Mouse (Mus musculus) embryonic facial prominence, embryonic 13.5 days (tissue): ENCODE data around the gene Wdr20rt. TPM values are rescaled to one million over a fixed set of nuclear protein-coding genes. Genes with fewer than 3 reads are reported as not detected.

ENCODE experiments used
- ATAC-seq: fragments of 200-750 bp; cut with Nextera tagmentation; 2 replicates; pipeline ENCODE4 v1.8.0; 2017; ENCODE audit warnings: low read depth; ENCODE audit not compliant: insufficient number of reproducible peaks, insufficient read depth, low FRiP score, low TSS enrichment
- H3K27ac ChIP-seq: fragments of 300-500 bp; sonication (generic); 2 replicates; pipeline ENCODE4 v1.5.1; 2015; ENCODE audit warnings: moderate library complexity, mild to moderate bottlenecking, inconsistent platforms
- H3K27me3 ChIP-seq: fragments of 300-500 bp; sonication (generic); 2 replicates; pipeline ENCODE4 v1.6.1; 2015; ENCODE audit warnings: mild to moderate bottlenecking, inconsistent platforms
- H3K36me3 ChIP-seq: fragments of 300-500 bp; sonication (generic); 2 replicates; pipeline ENCODE4 v1.6.1; 2015; ENCODE audit warnings: mild to moderate bottlenecking, inconsistent platforms
- H3K4me1 ChIP-seq: fragments of 300-500 bp; sonication (generic); 2 replicates; pipeline ENCODE4 v1.6.1; 2015; ENCODE audit warnings: inconsistent platforms
- H3K4me2 ChIP-seq: fragments of 300-500 bp; sonication (generic); 2 replicates; pipeline ENCODE4 v1.6.1; 2015; ENCODE audit warnings: moderate library complexity, mild to moderate bottlenecking, inconsistent platforms
- H3K4me3 ChIP-seq: fragments of 300-500 bp; sonication (generic); 2 replicates; pipeline ENCODE4 v1.5.1; 2015; ENCODE audit warnings: mild to moderate bottlenecking, inconsistent platforms
- H3K9ac ChIP-seq: fragments of 300-500 bp; sonication (generic); 2 replicates; pipeline ENCODE4 v1.6.1; 2015; ENCODE audit warnings: mild to moderate bottlenecking, inconsistent platforms
- H3K9me3 ChIP-seq: fragments of 300-500 bp; sonication (generic); 2 replicates; pipeline ENCODE4 v1.6.1; 2016; ENCODE audit warnings: inconsistent platforms
- WGBS: fragments of 180-500 bp; shearing (Covaris S2); methylation state at CpG from one replicate; pipeline ENCODE4 v1.1.7; 2015; ENCODE audit warnings: mixed read lengths; 5-methylcytosine and 5-hydroxymethylcytosine counted together
- polyA plus RNA-seq: library from polyadenylated mRNA; unstranded; fragments of >200 nt; fragmentation: Nextera tagmentation; extraction: Ambion mirVana; gene quantifications from 2 replicates; pipeline ENCODE4 v1.2.1, GENCODE M21; 2015

The Wdr20rt gene
- polyA plus RNA-seq, 1 experiment from 2014 or later = not detected

DNA sequence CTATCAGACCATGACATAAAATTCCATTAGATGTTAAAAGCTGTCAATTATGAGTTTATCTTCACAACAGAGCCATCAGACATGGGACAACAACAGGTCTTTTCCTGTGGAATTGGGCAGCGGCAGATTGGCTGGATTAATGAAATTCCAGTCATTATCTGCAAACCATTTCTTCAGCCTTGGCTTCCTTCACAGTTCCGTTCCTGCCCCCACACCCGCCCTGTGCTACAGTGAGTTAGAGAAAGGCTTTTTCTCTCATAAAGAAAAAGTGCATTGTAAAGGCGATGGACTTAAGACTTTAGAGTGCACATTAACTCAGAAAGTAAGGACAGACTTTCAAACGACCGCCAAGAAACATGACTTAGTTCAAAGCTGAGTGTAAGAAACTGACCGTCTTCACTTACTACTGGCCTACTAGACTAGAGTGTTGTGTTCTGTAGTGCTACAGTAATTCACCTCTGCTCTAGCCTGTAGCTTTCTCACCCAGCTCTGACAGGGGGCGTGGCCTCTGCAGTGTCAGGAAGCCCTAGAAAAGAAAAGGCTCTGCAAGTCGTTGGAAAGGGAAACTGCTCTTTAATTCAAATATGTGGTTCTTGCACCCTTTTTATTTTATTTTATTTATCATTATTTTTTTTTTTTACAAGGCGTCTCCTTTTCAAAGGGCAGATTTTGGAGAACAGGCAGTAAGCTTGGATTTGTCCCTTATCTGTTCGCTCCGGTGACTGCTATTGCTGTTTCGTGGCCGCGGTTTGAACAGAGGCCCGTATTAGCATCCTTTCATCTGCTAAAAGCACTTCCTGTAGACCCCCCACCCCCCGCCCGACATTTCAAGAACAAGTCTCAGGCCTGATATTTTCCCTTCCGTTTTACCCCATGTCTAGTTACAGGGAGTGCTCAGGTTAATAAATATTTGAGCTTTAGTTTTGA is 33.2 kb downstream of the Wdr20rt start:
- Histone ChIP-seq H3K9me3 (no peaks in the 10 kb centered on the region), H3K36me3 (no peaks in the 10 kb centered on the region), H3K9ac (no peak overlapping the region), H3K4me1 (peaks cover 3% of the 10 kb centered on the region; the same call in 1 of the 2 replicates), H3K27ac (no peak overlapping the region), H3K27me3 (no peaks in the 10 kb centered on the region), H3K4me2 (peak overlapping the region; percentile 34), H3K4me3 (0 out of 2 replicates have a peak overlapping the region, but pooled peaks have one; percentile 23)
- no peak for ATAC-seq
- 47% methylated on average over 19 of the region's 19 CpGs for WGBS

DNA sequence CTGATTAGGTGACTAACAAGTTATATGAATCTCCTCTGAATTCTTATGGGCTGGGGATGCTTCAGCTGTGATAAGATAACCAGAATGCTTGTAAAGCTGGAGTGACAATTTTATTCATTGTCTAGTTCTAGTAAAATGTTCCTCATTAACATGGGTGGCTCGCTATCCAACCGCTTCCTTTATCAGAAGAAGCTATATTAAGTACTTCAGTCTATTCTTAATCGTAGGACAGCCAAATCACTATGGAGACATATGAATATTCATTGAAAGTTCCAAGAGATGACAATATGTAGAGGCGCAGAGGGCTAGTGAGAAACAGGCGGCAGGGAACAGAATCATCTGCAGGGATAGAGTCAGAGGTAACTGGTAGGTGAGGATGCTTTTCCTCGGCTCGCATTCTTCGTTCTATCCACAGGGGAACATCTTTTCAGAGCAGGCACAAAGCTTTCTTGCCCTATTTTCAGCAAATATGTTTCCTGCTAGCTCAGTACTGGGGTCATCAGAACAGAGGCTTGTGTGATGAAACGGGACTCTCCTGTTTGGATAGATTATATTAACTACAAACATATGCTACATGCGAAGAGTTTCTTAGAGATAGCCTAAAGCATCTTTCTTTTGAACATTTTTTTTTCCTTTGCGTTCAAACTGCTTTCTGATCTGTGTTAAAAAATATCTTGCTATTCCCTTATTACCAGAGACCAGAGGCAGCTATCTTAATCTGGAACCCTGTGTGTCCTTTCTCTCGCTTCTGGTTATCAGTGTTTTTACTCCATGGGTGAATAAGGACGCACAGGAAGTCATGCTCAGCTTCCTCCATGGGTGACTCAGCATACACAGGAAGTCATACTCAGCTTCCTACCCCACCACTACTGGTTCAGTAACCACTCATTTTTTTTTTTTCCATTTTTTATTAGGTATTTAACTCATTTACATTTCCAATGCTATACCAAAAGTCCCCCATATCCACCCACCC is 34.1 kb downstream of the Wdr20rt start:
- Histone ChIP-seq H3K9me3 (no peaks in the 10 kb centered on the region), H3K4me1 (peaks cover 3% of the 10 kb centered on the region; the same call in 1 of the 2 replicates), H3K27me3 (no peaks in the 10 kb centered on the region), H3K36me3 (no peaks in the 10 kb centered on the region), H3K4me2 (peak overlapping the region; percentile 34), H3K4me3 (no peak overlapping the region), H3K27ac (no peak overlapping the region), H3K9ac (no peak overlapping the region)
- no peak for ATAC-seq
- 56% methylated on average over 13 of the region's 13 CpGs for WGBS

DNA sequence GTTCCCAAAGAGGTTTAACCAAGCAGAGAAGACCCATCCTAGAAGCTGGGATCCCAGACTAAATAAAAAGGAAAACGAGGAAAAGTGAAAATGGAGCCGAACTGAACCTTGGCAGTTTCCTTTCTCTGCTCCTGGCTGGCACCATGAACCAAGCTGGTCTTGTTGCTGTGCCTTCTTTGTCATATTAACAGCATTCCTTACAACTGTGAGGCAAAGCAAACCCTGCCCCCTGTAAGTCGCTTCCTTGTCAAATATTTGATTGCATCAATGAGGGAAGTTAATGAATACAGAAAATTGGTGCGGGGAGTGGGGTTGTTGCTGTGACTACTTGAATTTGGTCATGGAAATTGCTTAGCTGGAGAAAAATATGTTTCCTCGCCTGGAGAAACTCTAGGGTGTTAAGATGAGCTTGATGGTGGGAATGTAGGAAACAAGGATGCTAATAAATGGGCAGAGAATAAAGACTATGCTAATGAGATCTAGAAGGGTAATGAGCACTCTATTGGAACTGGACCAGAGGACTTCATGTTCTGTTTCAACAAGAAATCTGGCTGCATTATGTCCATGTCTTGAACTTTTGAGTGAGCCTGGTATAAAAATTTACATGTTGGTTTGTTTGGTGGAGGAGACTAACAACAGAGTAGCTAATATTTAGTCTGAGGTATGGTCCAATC is 43.1 kb downstream of the Wdr20rt start:
- no peaks in the 10 kb centered on the region for H3K36me3 ChIP-seq
- H3K4me3 ChIP-seq = no peak overlapping the region
- no peaks in the 10 kb centered on the region for H3K27me3 ChIP-seq
- no peak overlapping the region for H3K9ac ChIP-seq
- H3K9me3 ChIP-seq = no peaks in the 10 kb centered on the region
- ATAC-seq = no peak
- 78% methylated on average over 5 of the region's 5 CpGs for WGBS
- no peaks in the 10 kb centered on the region for H3K4me1 ChIP-seq
- H3K4me2 ChIP-seq = no peak overlapping the region
- no peak overlapping the region for H3K27ac ChIP-seq

DNA sequence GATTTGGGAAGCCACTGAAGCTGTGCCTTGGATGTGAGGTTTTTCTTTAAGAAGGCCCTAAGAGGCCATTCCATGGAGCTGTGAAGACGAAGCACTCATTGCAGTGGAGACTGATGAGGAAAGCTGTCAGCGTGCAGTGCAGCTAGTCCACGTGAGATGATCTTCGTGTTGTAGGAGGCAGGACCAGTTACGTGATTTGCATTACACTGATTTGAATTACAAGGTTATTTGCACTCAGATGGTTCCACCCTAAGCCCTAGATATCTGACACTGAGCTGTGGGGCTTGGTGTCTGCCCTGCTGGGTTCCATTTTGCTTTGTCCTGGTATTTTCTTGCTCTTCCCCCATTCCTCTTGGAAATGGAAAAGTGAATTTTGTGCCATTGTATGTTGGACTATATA is 44.1 kb downstream of the Wdr20rt start:
- no peaks in the 10 kb centered on the region for H3K27me3 ChIP-seq
- H3K4me1 ChIP-seq = no peaks in the 10 kb centered on the region
- H3K4me2 ChIP-seq = no peak overlapping the region
- 79% methylated on average over 5 of the region's 5 CpGs for WGBS
- H3K36me3 ChIP-seq = no peaks in the 10 kb centered on the region
- no peak overlapping the region for H3K27ac ChIP-seq
- ATAC-seq = no peak
- H3K4me3 ChIP-seq = no peak overlapping the region
- H3K9ac ChIP-seq = no peak overlapping the region
- H3K9me3 ChIP-seq = no peaks in the 10 kb centered on the region

DNA sequence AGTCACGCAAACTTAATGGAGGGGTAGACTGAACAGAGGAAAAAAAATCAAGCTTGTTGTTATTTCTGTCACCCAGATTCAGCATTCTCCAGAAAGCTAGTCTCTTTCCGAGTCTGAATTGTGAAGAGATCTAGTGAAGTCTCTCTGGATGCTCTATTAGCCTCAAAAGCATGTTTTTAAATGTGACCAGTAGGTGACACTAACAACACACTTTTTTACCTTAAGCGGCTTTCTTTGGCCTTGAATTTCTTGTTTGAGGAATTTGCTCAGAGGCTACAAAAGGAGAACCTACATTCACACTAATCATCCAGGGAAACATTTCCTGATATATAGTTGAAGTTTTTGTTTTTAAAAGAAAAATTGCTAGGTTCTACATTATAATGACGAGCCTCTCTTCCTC is 48.5 kb downstream of the Wdr20rt start:
- WGBS = 65% methylated on average over 4 of the region's 4 CpGs
- no peak overlapping the region for H3K27ac ChIP-seq
- no peaks in the 10 kb centered on the region for H3K27me3 ChIP-seq
- H3K9ac ChIP-seq = no peak overlapping the region
- H3K4me1 ChIP-seq = no peaks in the 10 kb centered on the region
- no peaks in the 10 kb centered on the region for H3K36me3 ChIP-seq
- H3K9me3 ChIP-seq = no peaks in the 10 kb centered on the region
- no peak overlapping the region for H3K4me2 ChIP-seq
- no peak for ATAC-seq
- H3K4me3 ChIP-seq = no peak overlapping the region

Other genes starting within 250 kb of the Wdr20rt start
- 68.1 and 76.9 TPM in 2 replicates for gene Prpf39, start 189.2 kb upstream of the Wdr20rt start, polyA plus RNA-seq
- 495 and 555 TPM in 2 replicates for gene Fkbp3, start 151.5 kb upstream of the Wdr20rt start, polyA plus RNA-seq
- gene Fancm, start 149.9 kb upstream of the Wdr20rt start, polyA plus RNA-seq = 11.1 and 12.0 TPM in 2 replicates
- gene Mis18bp1, start 52.9 kb upstream of the Wdr20rt start, polyA plus RNA-seq = 69.1 and 71.8 TPM in 2 replicates